Mouse (Mus musculus): Measurements from ENCODE around the gene Phf24. TPM values are rescaled to one million over a fixed set of nuclear protein-coding genes. Genes with fewer than 3 reads are reported as not detected.

Gene Phf24
- polyA plus RNA-seq, 1 experiment from 2014 or later: 0.04 TPM

DNA sequence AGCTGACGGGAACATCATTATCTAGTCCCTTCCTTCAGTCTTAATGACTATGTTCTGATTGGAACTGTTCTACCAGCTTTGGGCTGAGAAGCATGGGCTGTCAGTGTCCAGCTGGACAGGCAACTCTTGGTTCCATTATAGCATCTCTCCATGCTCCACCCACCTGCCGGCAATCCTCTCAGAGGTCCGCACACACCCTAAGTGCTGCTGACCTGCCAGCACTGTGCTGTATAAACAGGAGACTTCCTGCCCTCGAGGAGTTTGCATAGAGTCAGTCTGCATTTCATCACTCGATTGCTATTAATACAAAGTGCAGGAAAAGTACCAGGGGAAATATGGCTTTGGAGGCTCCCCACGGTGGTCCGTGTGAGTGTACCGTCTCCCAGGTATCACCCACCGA lies 4.3 kb downstream of the Phf24 start:
- H3K4me2 ChIP-seq (ENCODE audit: low read depth, severe bottlenecking): no peak overlapping the region
- no peak overlapping the region for H3K27ac ChIP-seq (replicated peaks; ENCODE audit: low read depth, low read length)
- no peaks in the 10 kb centered on the region for H3K36me3 ChIP-seq (ENCODE audit: control insufficient read depth, insufficient read depth, low read length)
- no peak overlapping the region for H3K9ac ChIP-seq (ENCODE audit: low read length)
- WGBS: 84% methylated on average over 9 of the region's 9 CpGs
- ATAC-seq (ENCODE audit: insufficient number of reproducible peaks, low FRiP score, low TSS enrichment, low read depth) (no peak), DNase-seq (ENCODE audit: low spot score) (no peak)
- no peak overlapping the region for H3K4me3 ChIP-seq (ENCODE audit: low read depth, low read length)
- H3K27me3 ChIP-seq (ENCODE audit: control insufficient read depth, insufficient read depth, low read length): peaks cover 30% of the 10 kb centered on the region
- H3K9me3 ChIP-seq (ENCODE audit: control insufficient read depth, low read length): no peaks in the 10 kb centered on the region
- H3K4me1 ChIP-seq (ENCODE audit: control insufficient read depth, insufficient read depth, low read length): no peaks in the 10 kb centered on the region

DNA sequence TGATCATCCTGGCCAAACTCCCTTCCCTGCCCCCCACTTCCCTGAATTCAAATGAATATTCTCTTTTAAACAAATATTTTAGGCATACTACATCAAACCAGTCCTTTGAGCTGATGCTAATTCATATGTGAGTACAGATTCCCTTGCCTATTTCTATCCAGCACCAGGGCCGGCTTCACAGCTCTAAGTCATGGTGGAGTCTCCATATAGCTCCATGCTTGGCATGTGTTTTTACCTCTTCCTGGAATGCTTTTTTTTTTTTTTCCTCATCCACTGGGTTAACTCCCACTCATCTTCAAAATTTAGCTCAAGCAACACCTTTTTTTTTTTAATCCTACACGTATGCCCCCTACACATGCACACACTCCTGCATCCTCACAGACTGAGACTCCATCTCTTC lies 5.1 kb downstream of the Phf24 start:
- ATAC-seq (ENCODE audit: insufficient number of reproducible peaks, low FRiP score, low TSS enrichment, low read depth): no peak
- no peak overlapping the region for H3K27ac ChIP-seq (replicated peaks; ENCODE audit: low read depth, low read length)
- no peak overlapping the region for H3K4me3 ChIP-seq (ENCODE audit: low read depth, low read length)
- H3K36me3 ChIP-seq (ENCODE audit: control insufficient read depth, insufficient read depth, low read length): no peaks in the 10 kb centered on the region
- no peak overlapping the region for H3K9ac ChIP-seq (ENCODE audit: low read length)
- H3K27me3 ChIP-seq (ENCODE audit: control insufficient read depth, insufficient read depth, low read length): peaks cover 22% of the 10 kb centered on the region
- 85% methylated on average over 2 of the region's 2 CpGs for WGBS
- no peaks in the 10 kb centered on the region for H3K4me1 ChIP-seq (ENCODE audit: control insufficient read depth, insufficient read depth, low read length)
- DNase-seq (ENCODE audit: low spot score): no peak
- H3K4me2 ChIP-seq (ENCODE audit: low read depth, severe bottlenecking): no peak overlapping the region
- H3K9me3 ChIP-seq (ENCODE audit: control insufficient read depth, low read length): no peaks in the 10 kb centered on the region

DNA sequence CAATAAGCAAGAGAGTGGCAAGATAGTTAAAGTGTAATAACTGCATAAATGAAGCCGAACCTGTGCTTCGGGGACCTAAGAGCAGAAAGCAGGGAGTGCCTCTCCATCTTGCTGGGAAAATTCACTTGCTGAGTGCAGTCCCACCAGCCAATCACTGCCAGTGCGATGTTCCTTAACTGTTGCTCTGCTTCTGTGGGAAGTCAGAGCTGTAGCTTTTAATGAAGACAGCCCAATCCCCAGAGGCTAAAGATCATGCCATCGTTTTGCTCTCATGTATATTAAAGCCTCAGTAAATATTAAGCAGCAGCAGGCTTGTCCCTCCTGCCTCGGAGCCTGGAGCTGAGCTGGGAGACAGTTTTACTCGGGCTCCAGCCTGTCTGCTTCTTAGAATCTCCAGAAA lies 5.6 kb downstream of the Phf24 start:
- Histone ChIP-seq H3K9me3 (ENCODE audit: control insufficient read depth, low read length) (no peaks in the 10 kb centered on the region), H3K27ac (replicated peaks; ENCODE audit: low read depth, low read length) (no peak overlapping the region), H3K4me2 (ENCODE audit: low read depth, severe bottlenecking) (no peak overlapping the region), H3K27me3 (ENCODE audit: control insufficient read depth, insufficient read depth, low read length) (peaks cover 17% of the 10 kb centered on the region), H3K9ac (ENCODE audit: low read length) (no peak overlapping the region), H3K4me3 (ENCODE audit: low read depth, low read length) (no peak overlapping the region), H3K36me3 (ENCODE audit: control insufficient read depth, insufficient read depth, low read length) (no peaks in the 10 kb centered on the region), H3K4me1 (ENCODE audit: control insufficient read depth, insufficient read depth, low read length) (no peaks in the 10 kb centered on the region)
- DNase-seq (ENCODE audit: low spot score) (no peak), ATAC-seq (ENCODE audit: insufficient number of reproducible peaks, low FRiP score, low TSS enrichment, low read depth) (no peak)
- 71% methylated on average over 6 of the region's 6 CpGs for WGBS

DNA sequence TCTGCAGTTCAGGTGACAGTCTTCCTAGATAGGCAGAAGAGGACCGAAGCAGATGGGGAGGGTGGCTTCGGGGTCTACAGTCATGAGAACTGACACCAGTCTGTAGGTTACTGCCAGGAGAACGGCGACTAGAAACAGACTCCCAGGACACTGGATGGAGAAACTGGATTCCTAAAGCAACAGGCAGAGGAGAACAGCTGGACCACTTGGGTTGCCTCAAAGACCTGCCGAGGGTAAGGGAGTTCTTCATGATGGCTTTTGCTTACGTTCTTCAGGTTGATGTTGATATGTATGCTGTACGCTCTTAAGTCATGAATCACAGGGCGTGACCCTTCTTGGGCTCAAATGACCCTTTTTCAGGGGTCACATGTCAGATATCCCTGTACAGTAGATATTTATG lies 6.0 kb downstream of the Phf24 start:
- Histone ChIP-seq H3K27ac (replicated peaks; ENCODE audit: low read depth, low read length) (no peak overlapping the region), H3K4me2 (ENCODE audit: low read depth, severe bottlenecking) (no peak overlapping the region), H3K4me3 (ENCODE audit: low read depth, low read length) (no peak overlapping the region), H3K27me3 (ENCODE audit: control insufficient read depth, insufficient read depth, low read length) (peaks cover 13% of the 10 kb centered on the region), H3K9me3 (ENCODE audit: control insufficient read depth, low read length) (no peaks in the 10 kb centered on the region), H3K4me1 (ENCODE audit: control insufficient read depth, insufficient read depth, low read length) (no peaks in the 10 kb centered on the region), H3K36me3 (ENCODE audit: control insufficient read depth, insufficient read depth, low read length) (no peaks in the 10 kb centered on the region), H3K9ac (ENCODE audit: low read length) (no peak overlapping the region)
- DNase-seq (ENCODE audit: low spot score) (no peak), ATAC-seq (ENCODE audit: insufficient number of reproducible peaks, low FRiP score, low TSS enrichment, low read depth) (no peak)
- 83% methylated on average over 8 of the region's 8 CpGs for WGBS

DNA sequence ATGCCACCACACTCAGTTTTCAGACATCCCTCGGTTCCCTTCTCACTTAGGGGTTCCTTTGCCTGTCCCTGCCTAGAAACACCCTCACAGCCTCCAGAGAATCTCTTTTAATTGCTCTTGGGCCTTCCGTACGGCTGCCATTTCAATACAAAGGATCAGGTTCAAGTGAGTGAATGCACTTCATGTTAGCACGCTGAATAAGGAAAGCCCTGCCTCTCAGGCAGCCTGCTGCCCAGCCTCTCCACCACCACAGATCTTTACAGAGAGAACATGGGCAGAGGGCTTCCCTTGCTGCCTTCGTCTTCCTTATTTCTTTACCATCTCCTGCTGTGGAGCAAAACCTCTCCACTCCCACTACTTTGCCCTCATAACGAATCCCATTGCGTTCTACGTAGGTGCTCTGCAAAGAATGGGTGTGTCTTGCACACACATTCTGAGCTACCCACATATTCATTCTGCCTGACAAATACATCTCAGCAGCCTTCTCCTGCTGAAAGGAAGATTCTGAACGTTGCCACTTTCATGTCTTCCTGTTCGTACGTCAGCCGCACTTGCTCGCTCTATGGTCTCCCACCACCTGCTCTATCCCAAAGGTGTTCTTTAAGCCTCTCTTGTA lies 7.7 kb downstream of the Phf24 start:
- DNase-seq (ENCODE audit: low spot score): no peak
- 79% methylated on average over 13 of the region's 13 CpGs for WGBS
- no peaks in the 10 kb centered on the region for H3K27me3 ChIP-seq (ENCODE audit: control insufficient read depth, insufficient read depth, low read length)

DNA sequence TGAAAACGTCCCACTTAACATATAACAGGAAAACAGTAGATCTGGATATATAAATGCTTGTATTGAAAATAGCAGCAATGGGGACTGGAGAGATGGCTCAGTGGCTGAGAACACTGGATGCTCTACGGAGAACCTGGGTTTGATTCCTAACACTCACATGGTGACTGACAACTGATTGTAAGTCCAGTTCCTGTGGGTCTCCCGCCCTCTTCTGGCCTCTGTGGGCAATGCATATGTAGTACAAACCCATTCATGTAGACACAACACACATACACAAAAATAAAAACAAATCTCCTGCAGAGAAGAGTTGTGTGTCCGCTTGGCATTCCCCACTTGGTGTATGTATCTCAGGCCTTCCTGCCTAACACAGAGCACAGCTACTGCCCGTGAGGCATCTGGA lies 11.7 kb downstream of the Phf24 start:
- Histone ChIP-seq H3K27ac (replicated peaks; ENCODE audit: low read depth, low read length) (no peak overlapping the region), H3K9ac (ENCODE audit: low read length) (no peak overlapping the region), H3K27me3 (ENCODE audit: control insufficient read depth, insufficient read depth, low read length) (no peaks in the 10 kb centered on the region), H3K4me3 (ENCODE audit: low read depth, low read length) (no peak overlapping the region), H3K9me3 (ENCODE audit: control insufficient read depth, low read length) (no peaks in the 10 kb centered on the region), H3K4me2 (ENCODE audit: low read depth, severe bottlenecking) (no peak overlapping the region), H3K36me3 (ENCODE audit: control insufficient read depth, insufficient read depth, low read length) (no peaks in the 10 kb centered on the region), H3K4me1 (ENCODE audit: control insufficient read depth, insufficient read depth, low read length) (no peaks in the 10 kb centered on the region)
- WGBS: 81% methylated on average over 5 of the region's 5 CpGs
- DNase-seq (ENCODE audit: low spot score) (no peak), ATAC-seq (ENCODE audit: insufficient number of reproducible peaks, low FRiP score, low TSS enrichment, low read depth) (no peak)

More for the DNA sequence above, 7.7 kb downstream of the Phf24 start:
- no peak overlapping the region for H3K4me3 ChIP-seq (ENCODE audit: low read depth, low read length)
- H3K9ac ChIP-seq (ENCODE audit: low read length): no peak overlapping the region
- no peaks in the 10 kb centered on the region for H3K9me3 ChIP-seq (ENCODE audit: control insufficient read depth, low read length)
- no peak overlapping the region for H3K4me2 ChIP-seq (ENCODE audit: low read depth, severe bottlenecking)
- H3K27ac ChIP-seq (replicated peaks; ENCODE audit: low read depth, low read length): no peak overlapping the region
- no peak for ATAC-seq (ENCODE audit: insufficient number of reproducible peaks, low FRiP score, low TSS enrichment, low read depth)
- H3K4me1 ChIP-seq (ENCODE audit: control insufficient read depth, insufficient read depth, low read length): no peaks in the 10 kb centered on the region
- no peaks in the 10 kb centered on the region for H3K36me3 ChIP-seq (ENCODE audit: control insufficient read depth, insufficient read depth, low read length)

DNA sequence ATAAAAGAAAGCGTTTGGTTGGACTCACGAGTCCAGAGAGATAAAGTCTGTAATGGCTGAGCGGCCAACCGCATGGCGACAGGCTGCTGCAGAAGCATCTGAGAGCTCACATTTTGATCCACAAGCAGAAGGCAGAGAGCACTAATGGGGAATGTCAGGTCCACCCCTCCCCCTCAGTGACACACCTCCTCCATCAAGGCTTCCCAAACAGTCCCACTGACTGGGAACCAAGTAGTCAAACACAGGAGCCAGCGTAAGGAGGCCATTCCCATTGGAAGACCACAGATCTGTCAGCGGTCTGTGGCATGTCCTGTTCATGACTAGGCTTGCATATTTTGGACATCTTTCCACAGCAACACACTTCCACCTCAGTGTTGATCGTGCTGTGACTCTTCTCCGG lies 12.5 kb downstream of the Phf24 start:
- WGBS: 90% methylated on average over 9 of the region's 9 CpGs
- no peak for ATAC-seq (ENCODE audit: insufficient number of reproducible peaks, low FRiP score, low TSS enrichment, low read depth)
- DNase-seq (ENCODE audit: low spot score): no peak
- H3K4me2 ChIP-seq (ENCODE audit: low read depth, severe bottlenecking): no peak overlapping the region
- H3K36me3 ChIP-seq (ENCODE audit: control insufficient read depth, insufficient read depth, low read length): no peaks in the 10 kb centered on the region
- H3K9ac ChIP-seq (ENCODE audit: low read length): no peak overlapping the region
- no peak overlapping the region for H3K4me3 ChIP-seq (ENCODE audit: low read depth, low read length)
- H3K9me3 ChIP-seq (ENCODE audit: control insufficient read depth, low read length): no peaks in the 10 kb centered on the region
- H3K27me3 ChIP-seq (ENCODE audit: control insufficient read depth, insufficient read depth, low read length): no peaks in the 10 kb centered on the region
- H3K4me1 ChIP-seq (ENCODE audit: control insufficient read depth, insufficient read depth, low read length): no peaks in the 10 kb centered on the region
- no peak overlapping the region for H3K27ac ChIP-seq (replicated peaks; ENCODE audit: low read depth, low read length)

DNA sequence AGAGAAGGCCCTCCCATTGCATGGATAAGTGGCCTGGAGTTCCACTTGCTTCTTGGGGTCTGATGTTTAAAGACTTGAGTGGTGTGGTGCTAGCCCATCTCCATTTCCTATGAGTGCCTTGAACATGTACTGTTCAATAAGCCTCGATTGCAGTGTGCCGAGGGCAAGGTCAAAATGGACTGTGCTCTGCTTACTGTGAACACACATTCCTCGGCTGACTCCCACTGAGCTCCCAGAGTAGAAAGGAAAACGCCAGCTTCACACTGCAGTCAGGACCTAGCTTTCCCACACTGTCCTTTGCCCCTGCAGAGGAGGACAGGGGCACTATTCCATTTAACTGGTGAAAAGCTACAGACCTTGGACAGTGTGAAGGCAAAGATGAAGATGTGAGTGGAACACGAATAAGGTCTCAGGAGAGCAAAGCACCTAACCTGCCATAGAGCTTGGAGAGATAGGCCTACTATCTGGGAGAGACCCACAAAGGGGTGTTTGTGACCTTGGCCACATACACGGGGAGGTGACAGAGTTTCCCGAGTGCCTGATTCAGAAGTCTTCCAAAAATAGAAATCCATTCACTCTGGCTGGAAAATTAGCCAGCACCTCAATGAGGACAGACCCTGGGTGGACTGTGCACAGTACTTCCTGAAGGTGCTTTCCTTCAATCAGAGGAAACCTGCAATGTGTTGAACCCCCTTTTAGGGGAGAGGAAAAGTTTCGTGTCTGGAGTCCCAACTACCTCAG lies 15.9 kb downstream of the Phf24 start:
- Histone ChIP-seq H3K27me3 (ENCODE audit: control insufficient read depth, insufficient read depth, low read length) (peaks cover 3% of the 10 kb centered on the region; the same call in 1 of the 2 replicates), H3K27ac (replicated peaks; ENCODE audit: low read depth, low read length) (no peak overlapping the region), H3K4me3 (ENCODE audit: low read depth, low read length) (no peak overlapping the region), H3K4me2 (ENCODE audit: low read depth, severe bottlenecking) (no peak overlapping the region), H3K9ac (ENCODE audit: low read length) (no peak overlapping the region), H3K9me3 (ENCODE audit: control insufficient read depth, low read length) (no peaks in the 10 kb centered on the region), H3K36me3 (ENCODE audit: control insufficient read depth, insufficient read depth, low read length) (no peaks in the 10 kb centered on the region), H3K4me1 (ENCODE audit: control insufficient read depth, insufficient read depth, low read length) (no peaks in the 10 kb centered on the region)
- WGBS: 70% methylated on average over 8 of the region's 8 CpGs
- ATAC-seq (ENCODE audit: insufficient number of reproducible peaks, low FRiP score, low TSS enrichment, low read depth) (no peak), DNase-seq (ENCODE audit: low spot score) (no peak)
